Mouse (Mus musculus) kidney, embryonic 14.5 days (tissue): ENCODE measurements around the gene Emc10. TPM values are rescaled to one million over a fixed set of nuclear protein-coding genes. Genes with fewer than 3 reads are reported as not detected.

Experiments
- ATAC-seq: fragments of 200-750 bp; cut with Nextera tagmentation; 2 replicates; pipeline ENCODE4 v1.8.0; 2017; ENCODE audit warnings: moderate number of reproducible peaks, mild to moderate bottlenecking, moderate TSS enrichment, moderate library complexity; ENCODE audit not compliant: low FRiP score, low TSS enrichment
- H3K27ac ChIP-seq: fragments of 300-500 bp; sonication (generic); 2 replicates; pipeline ENCODE4 v1.5.1; 2014; ENCODE audit warnings: low read depth, mild to moderate bottlenecking, low read length, moderate library complexity, mixed read lengths
- H3K27me3 ChIP-seq: fragments of 300-500 bp; sonication (generic); 2 replicates; pipeline ENCODE4 v1.6.1; 2014; ENCODE audit warnings: mild to moderate bottlenecking, low read length; ENCODE audit not compliant: control insufficient read depth, insufficient read depth
- H3K36me3 ChIP-seq: fragments of 300-500 bp; sonication (generic); 2 replicates; pipeline ENCODE4 v1.6.1; 2014; ENCODE audit warnings: low read length, mixed read lengths; ENCODE audit not compliant: control insufficient read depth, insufficient read depth
- H3K4me1 ChIP-seq: fragments of 300-500 bp; sonication (generic); 2 replicates; pipeline ENCODE4 v1.6.1; 2014; ENCODE audit warnings: low read length, mixed read lengths; ENCODE audit not compliant: control insufficient read depth, insufficient read depth
- H3K4me2 ChIP-seq: fragments of 300-500 bp; sonication (generic); replicated peaks from 2 replicates; pipeline ENCODE4 v1.6.1; 2014; ENCODE audit warnings: low read depth, mild to moderate bottlenecking, low read length
- H3K4me3 ChIP-seq: fragments of 300-500 bp; sonication (generic); 2 replicates; pipeline ENCODE4 v1.5.1; 2014; ENCODE audit warnings: mild to moderate bottlenecking, low read length
- H3K9ac ChIP-seq: fragments of 300-500 bp; sonication (generic); 2 replicates; pipeline ENCODE4 v1.6.1; 2014; ENCODE audit warnings: low read depth, mild to moderate bottlenecking, low read length, moderate library complexity
- H3K9me3 ChIP-seq: fragments of 300-500 bp; sonication (generic); 2 replicates; pipeline ENCODE4 v1.6.1; 2016; ENCODE audit warnings: low read length; ENCODE audit not compliant: control insufficient read depth
- WGBS: fragments of 180-500 bp; shearing (Covaris S2); extraction: QIAGEN DNeasy Blood & Tissue Kit; methylation state at CpG from one replicate; pipeline ENCODE4 v1.1.7; 2014; 5-methylcytosine and 5-hydroxymethylcytosine counted together
- polyA plus RNA-seq: library from polyadenylated mRNA; unstranded; fragments of >200 nt; fragmentation: Nextera tagmentation; extraction: Ambion mirVana; gene quantifications from 2 replicates; pipeline ENCODE4 v1.2.1, GENCODE M21; 2014

Gene Emc10
- polyA plus RNA-seq, 1 experiment from 2014 or later, result 138 TPM

GRCm38 (mm10) chr7:44534656-44535441 is 38.5 kb upstream of the Emc10 start:
- ATAC-seq, result no peak
- no peaks in the 10 kb centered on the region for H3K27me3 ChIP-seq
- H3K9ac ChIP-seq, result no peak overlapping the region
- no peaks in the 10 kb centered on the region for H3K9me3 ChIP-seq
- H3K4me3 ChIP-seq, result no peak overlapping the region
- WGBS, result 84% methylated on average over 18 of the region's 19 CpGs
- H3K27ac ChIP-seq, result no peak overlapping the region
- no peaks in the 10 kb centered on the region for H3K4me1 ChIP-seq
- H3K4me2 ChIP-seq, result no peak overlapping the region
- peaks cover 72% of the 10 kb centered on the region for H3K36me3 ChIP-seq

- no peak overlapping the region for H3K4me2 ChIP-seq
- ATAC-seq, result no peak
- no peak overlapping the region for H3K27ac ChIP-seq
- no peak overlapping the region for H3K9ac ChIP-seq
- no peaks in the 10 kb centered on the region for H3K4me1 ChIP-seq
- H3K4me3 ChIP-seq, result no peak overlapping the region
- no peaks in the 10 kb centered on the region for H3K27me3 ChIP-seq
- 90% methylated on average over 13 of the region's 13 CpGs for WGBS
- H3K36me3 ChIP-seq, result peaks cover 66% of the 10 kb centered on the region
- no peaks in the 10 kb centered on the region for H3K9me3 ChIP-seq
These were observed 37.9 kb upstream of the Emc10 start for GRCm38 (mm10) chr7:44534242-44534641.

GRCm38 (mm10) chr7:44533746-44534045 is 37.4 kb upstream of the Emc10 start:
- H3K9ac ChIP-seq, result no peak overlapping the region
- no peak overlapping the region for H3K4me3 ChIP-seq
- 0 out of 2 replicates have a peak, but pooled peaks cover 1% of the 10 kb centered on the region for H3K27me3 ChIP-seq
- H3K36me3 ChIP-seq, result peaks cover 61% of the 10 kb centered on the region
- H3K4me2 ChIP-seq, result no peak overlapping the region
- no peaks in the 10 kb centered on the region for H3K4me1 ChIP-seq
- no peak overlapping the region for H3K27ac ChIP-seq
- H3K9me3 ChIP-seq, result no peaks in the 10 kb centered on the region
- no peak for ATAC-seq
- WGBS, result 84% methylated on average over 12 of the region's 12 CpGs

- H3K36me3 ChIP-seq, result peaks cover 56% of the 10 kb centered on the region
- H3K27ac ChIP-seq, result no peak overlapping the region
These were observed 36.8 kb upstream of the Emc10 start for GRCm38 (mm10) chr7:44532918-44533745.

GRCm38 (mm10) chr7:44531946-44532732 is 35.8 kb upstream of the Emc10 start, which contains the start of gene Spib:
Gene Spib (minus strand): TSS chr7:44532071.
- 0 out of 2 replicates have a peak, but pooled peaks cover 6% of the 10 kb centered on the region for H3K4me1 ChIP-seq
- no peak within 1 kb of the TSS for H3K9ac ChIP-seq
- ATAC-seq, result no peak
- WGBS, result 86% methylated on average over 4 of the region's 4 CpGs
- 0 out of 2 replicates have a peak, but pooled peaks cover 7% of the 10 kb centered on the region for H3K27me3 ChIP-seq
- H3K36me3 ChIP-seq, result peaks cover 46% of the 10 kb centered on the region
- H3K9me3 ChIP-seq, result no peaks in the 10 kb centered on the region
- no peak within 1 kb of the TSS for H3K4me3 ChIP-seq
- H3K4me2 ChIP-seq, result no peak within 1 kb of the TSS
- H3K27ac ChIP-seq, result no peak within 1 kb of the TSS

More at GRCm38 (mm10) chr7:44532918-44533745, 36.8 kb upstream of the Emc10 start:
- ATAC-seq, result no peak
- 0 out of 2 replicates have a peak, but pooled peaks cover 3% of the 10 kb centered on the region for H3K27me3 ChIP-seq
- H3K4me2 ChIP-seq, result no peak overlapping the region
- H3K9me3 ChIP-seq, result no peaks in the 10 kb centered on the region
- 78% methylated on average over 29 of the region's 29 CpGs for WGBS
- no peak overlapping the region for H3K4me3 ChIP-seq
- no peak overlapping the region for H3K9ac ChIP-seq
- H3K4me1 ChIP-seq, result 0 out of 2 replicates have a peak, but pooled peaks cover under 1% of the 10 kb centered on the region

DNA sequence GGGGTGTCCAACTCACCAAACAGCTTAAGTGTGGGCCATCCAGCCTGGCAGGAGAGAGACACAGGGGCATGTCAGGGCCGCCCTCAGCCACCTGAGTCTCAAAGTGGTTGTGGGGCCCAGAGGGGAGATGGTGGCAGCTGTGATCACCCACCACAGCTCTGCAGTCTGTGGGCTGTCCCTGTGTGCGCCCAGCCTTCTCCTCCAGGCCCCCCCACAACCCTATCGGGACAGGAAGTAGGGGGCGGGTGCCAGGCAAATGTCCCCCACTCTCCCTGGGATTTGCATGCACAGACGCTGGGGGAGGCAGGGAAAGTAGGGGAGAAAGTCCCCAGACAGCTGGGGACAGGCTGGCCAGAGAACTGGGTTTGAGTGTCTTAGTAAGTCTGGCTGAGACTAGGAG is 34.9 kb upstream of the Emc10 start:
- H3K4me3 ChIP-seq, result no peak overlapping the region
- 33% methylated on average over 5 of the region's 5 CpGs for WGBS
- no peak overlapping the region for H3K27ac ChIP-seq
- H3K9me3 ChIP-seq, result no peaks in the 10 kb centered on the region
- ATAC-seq, result no peak
- 0 out of 2 replicates have a peak, but pooled peaks cover 6% of the 10 kb centered on the region for H3K4me1 ChIP-seq
- no peak overlapping the region for H3K9ac ChIP-seq
- 0 out of 2 replicates have a peak, but pooled peaks cover 7% of the 10 kb centered on the region for H3K27me3 ChIP-seq
- H3K4me2 ChIP-seq, result no peak overlapping the region
- peaks cover 36% of the 10 kb centered on the region for H3K36me3 ChIP-seq

DNA sequence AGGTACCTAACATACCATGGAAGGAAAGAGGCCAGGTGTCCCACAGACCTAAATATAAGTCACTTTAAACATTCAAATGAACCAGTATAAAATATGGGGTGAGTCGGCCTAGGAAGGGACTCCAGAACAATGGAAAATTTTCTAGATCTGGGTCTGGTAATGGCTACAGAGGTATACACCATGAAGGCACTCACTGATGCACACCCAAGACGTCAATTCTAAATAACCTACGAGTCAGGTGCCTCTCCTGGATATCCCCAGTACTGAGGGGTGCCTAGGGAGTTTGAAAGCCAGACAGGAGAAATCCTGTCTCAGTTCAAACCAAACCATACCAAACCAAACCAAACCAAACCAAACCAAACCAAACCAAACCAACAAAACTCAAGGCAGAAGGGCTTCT is 34.2 kb upstream of the Emc10 start:
- WGBS, result 77% methylated on average over 3 of the region's 3 CpGs
- H3K27ac ChIP-seq, result no peak overlapping the region
- ATAC-seq, result no peak
- H3K4me3 ChIP-seq, result no peak overlapping the region
- 0 out of 2 replicates have a peak, but pooled peaks cover 6% of the 10 kb centered on the region for H3K4me1 ChIP-seq
- H3K36me3 ChIP-seq, result peaks cover 29% of the 10 kb centered on the region
- H3K9me3 ChIP-seq, result no peaks in the 10 kb centered on the region
- H3K9ac ChIP-seq, result no peak overlapping the region
- H3K27me3 ChIP-seq, result 0 out of 2 replicates have a peak, but pooled peaks cover 7% of the 10 kb centered on the region
- H3K4me2 ChIP-seq, result no peak overlapping the region

DNA sequence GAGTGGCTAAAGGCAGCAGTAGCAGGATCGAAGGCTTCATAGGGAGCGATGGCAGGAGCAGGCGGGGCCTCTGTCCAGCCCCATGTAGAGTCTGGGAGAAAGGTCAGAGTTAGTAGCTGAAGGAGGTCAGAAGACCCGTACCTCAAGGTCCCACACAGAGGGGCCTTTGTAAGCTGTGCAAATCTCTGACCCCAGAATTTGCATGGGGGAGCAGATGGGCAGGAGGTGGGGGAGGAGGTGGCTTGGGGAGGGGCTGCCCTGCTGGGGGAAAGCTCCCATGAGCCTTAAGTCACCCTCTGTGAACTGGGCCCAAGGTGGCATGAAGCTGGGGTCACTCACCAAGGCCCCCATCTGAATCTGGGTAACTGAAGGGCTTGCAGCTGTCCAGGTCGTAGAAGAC is 33.2 kb upstream of the Emc10 start:
- Histone ChIP-seq H3K4me3 (no peak overlapping the region), H3K27me3 (peaks cover 9% of the 10 kb centered on the region), H3K9me3 (no peaks in the 10 kb centered on the region), H3K4me1 (peaks cover 6% of the 10 kb centered on the region; the same call in 1 of the 2 replicates), H3K27ac (no peak overlapping the region), H3K9ac (no peak overlapping the region), H3K4me2 (no peak overlapping the region), H3K36me3 (peaks cover 21% of the 10 kb centered on the region)
- 66% methylated on average over 5 of the region's 5 CpGs for WGBS
- no peak for ATAC-seq
